Mouse (Mus musculus) hindbrain, embryonic 16.5 days (tissue): Measurements from ENCODE around the gene Zfp704. TPM values are rescaled to one million over a fixed set of nuclear protein-coding genes. Genes with fewer than 3 reads are reported as not detected.

Experiments used
- ATAC-seq: fragments of 200-750 bp; cut with Nextera tagmentation; 2 replicates; pipeline ENCODE4 v1.8.0; 2017; ENCODE audit warnings: moderate TSS enrichment, moderate library complexity
- H3K27ac ChIP-seq: fragments of 300-500 bp; sonication (generic); 2 replicates; pipeline ENCODE4 v1.5.1; 2014; ENCODE audit warnings: low read depth, mild to moderate bottlenecking, control low read depth, low read length, moderate library complexity
- H3K27me3 ChIP-seq: fragments of 300-500 bp; sonication (generic); replicated peaks from 2 replicates; pipeline ENCODE4 v1.6.1; 2014; ENCODE audit warnings: low read length; ENCODE audit not compliant: control insufficient read depth, insufficient read depth
- H3K36me3 ChIP-seq: fragments of 300-500 bp; sonication (generic); 2 replicates; pipeline ENCODE4 v1.6.1; 2014; ENCODE audit warnings: mild to moderate bottlenecking, low read length, moderate library complexity, mixed read lengths; ENCODE audit not compliant: control insufficient read depth, insufficient read depth
- H3K4me1 ChIP-seq: fragments of 300-500 bp; sonication (generic); 2 replicates; pipeline ENCODE4 v1.6.1; 2014; ENCODE audit warnings: low read depth, low read length; ENCODE audit not compliant: control insufficient read depth, insufficient read depth
- H3K4me2 ChIP-seq: fragments of 300-500 bp; sonication (generic); 2 replicates; pipeline ENCODE4 v1.6.1; 2014; ENCODE audit warnings: mild to moderate bottlenecking, low read length, control low read depth, moderate library complexity
- H3K4me3 ChIP-seq: fragments of 300-500 bp; sonication (generic); 2 replicates; pipeline ENCODE4 v1.5.1; 2014; ENCODE audit warnings: mild to moderate bottlenecking, low read length, control low read depth, moderate library complexity
- H3K9ac ChIP-seq: fragments of 300-500 bp; sonication (generic); 2 replicates; pipeline ENCODE4 v1.6.1; 2014; ENCODE audit warnings: low read depth, mild to moderate bottlenecking, control low read depth, low read length, moderate library complexity
- H3K9me3 ChIP-seq: fragments of 300-500 bp; sonication (generic); 2 replicates; pipeline ENCODE4 v1.6.1; 2014; ENCODE audit warnings: mild to moderate bottlenecking, low read length, moderate library complexity; ENCODE audit not compliant: control insufficient read depth
- WGBS: fragments of 180-500 bp; shearing (Covaris S2); extraction: QIAGEN DNeasy Blood & Tissue Kit; methylation state at CpG from one replicate; pipeline ENCODE4 v1.1.7; 2014; 5-methylcytosine and 5-hydroxymethylcytosine counted together
- polyA plus RNA-seq: library from polyadenylated mRNA; unstranded; fragments of >200 nt; fragmentation: Nextera tagmentation; extraction: Ambion mirVana; gene quantifications from 2 replicates; pipeline ENCODE4 v1.2.1, GENCODE M21; 2015

Gene Zfp704
- polyA plus RNA-seq = 12.5 and 13.3 TPM in 2 replicates

GRCm38 (mm10) chr3:9609581-9610341, at the start of gene Zfp704:
Gene Zfp704, minus strand, starts transcription at chr3:9610085.
- under 1% methylated on average over 56 of the region's 97 CpGs for WGBS
- no peaks in the 10 kb centered on the region for H3K9me3 ChIP-seq
- peak; percentile 94 for ATAC-seq

GRCm38 (mm10) chr3:9633036-9634005, 23.4 kb upstream of the Zfp704 start:
- Histone ChIP-seq H3K27me3 (no peaks in the 10 kb centered on the region), H3K4me2 (no peak overlapping the region), H3K27ac (no peak overlapping the region), H3K9me3 (no peaks in the 10 kb centered on the region), H3K9ac (no peak overlapping the region), H3K4me1 (peaks cover 8% of the 10 kb centered on the region), H3K36me3 (no peaks in the 10 kb centered on the region), H3K4me3 (no peak overlapping the region)
- ATAC-seq = no peak
- whole genome bisulfite sequencing = 81% methylated on average over 10 of the region's 10 CpGs

More at GRCm38 (mm10) chr3:9609581-9610341, at the start of gene Zfp704:
- Histone ChIP-seq H3K27ac (peak within 1 kb of the TSS; percentile 97), H3K27me3 (no peaks in the 10 kb centered on the region), H3K4me1 (peaks cover 24% of the 10 kb centered on the region), H3K9ac (peak within 1 kb of the TSS; percentile 94), H3K36me3 (no peaks in the 10 kb centered on the region), H3K4me3 (peak within 1 kb of the TSS; percentile 84), H3K4me2 (peak within 1 kb of the TSS; percentile 80)

- peak; percentile 90 for ATAC-seq
Observed at GRCm38 (mm10) chr3:9629951-9630350, 20.1 kb upstream of the Zfp704 start.

GRCm38 (mm10) chr3:9628041-9628440, 18.2 kb upstream of the Zfp704 start:
- 63% methylated on average over 4 of the region's 4 CpGs for WGBS
- Histone ChIP-seq H3K9me3 (no peaks in the 10 kb centered on the region), H3K4me1 (peaks cover 8% of the 10 kb centered on the region), H3K9ac (no peak overlapping the region), H3K27ac (no peak overlapping the region), H3K4me2 (no peak overlapping the region), H3K27me3 (no peaks in the 10 kb centered on the region), H3K36me3 (no peaks in the 10 kb centered on the region), H3K4me3 (no peak overlapping the region)
- ATAC-seq = no peak

More at GRCm38 (mm10) chr3:9629951-9630350, 20.1 kb upstream of the Zfp704 start:
- H3K36me3 ChIP-seq = no peaks in the 10 kb centered on the region
- peaks cover 8% of the 10 kb centered on the region for H3K4me1 ChIP-seq
- H3K9ac ChIP-seq = peak overlapping the region; percentile 33
- 11% methylated on average over 17 of the region's 17 CpGs for WGBS
- peak overlapping the region; percentile 21 for H3K4me3 ChIP-seq
- H3K9me3 ChIP-seq = no peaks in the 10 kb centered on the region
- H3K4me2 ChIP-seq = peak overlapping the region; percentile 48
- no peak overlapping the region for H3K27ac ChIP-seq
- H3K27me3 ChIP-seq = no peaks in the 10 kb centered on the region

DNA sequence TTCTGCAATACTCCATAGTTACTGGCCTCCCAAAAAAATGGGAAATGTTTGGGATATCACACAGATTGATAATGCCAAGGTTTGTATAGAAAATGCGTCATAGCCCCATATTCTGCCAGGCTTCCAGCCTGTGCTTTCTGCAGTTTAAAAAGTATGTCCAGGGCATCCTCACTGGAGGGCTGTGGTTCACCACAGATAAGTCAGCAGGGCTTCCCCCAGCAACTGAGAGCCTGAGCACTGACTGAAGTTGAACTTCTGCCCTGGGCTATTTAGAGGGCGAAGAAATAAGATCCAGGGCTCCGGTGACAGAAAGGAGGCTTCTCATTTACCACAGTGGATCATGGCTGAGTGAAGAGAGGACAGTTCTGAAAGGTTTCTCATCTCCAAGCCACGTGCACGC, 16.3 kb upstream of the Zfp704 start:
- no peak overlapping the region for H3K4me2 ChIP-seq
- WGBS = 78% methylated on average over 5 of the region's 5 CpGs
- ATAC-seq = no peak
- H3K36me3 ChIP-seq = no peaks in the 10 kb centered on the region
- peaks cover 8% of the 10 kb centered on the region for H3K4me1 ChIP-seq
- no peaks in the 10 kb centered on the region for H3K9me3 ChIP-seq
- no peak overlapping the region for H3K27ac ChIP-seq
- no peak overlapping the region for H3K9ac ChIP-seq
- no peaks in the 10 kb centered on the region for H3K27me3 ChIP-seq
- no peak overlapping the region for H3K4me3 ChIP-seq

DNA sequence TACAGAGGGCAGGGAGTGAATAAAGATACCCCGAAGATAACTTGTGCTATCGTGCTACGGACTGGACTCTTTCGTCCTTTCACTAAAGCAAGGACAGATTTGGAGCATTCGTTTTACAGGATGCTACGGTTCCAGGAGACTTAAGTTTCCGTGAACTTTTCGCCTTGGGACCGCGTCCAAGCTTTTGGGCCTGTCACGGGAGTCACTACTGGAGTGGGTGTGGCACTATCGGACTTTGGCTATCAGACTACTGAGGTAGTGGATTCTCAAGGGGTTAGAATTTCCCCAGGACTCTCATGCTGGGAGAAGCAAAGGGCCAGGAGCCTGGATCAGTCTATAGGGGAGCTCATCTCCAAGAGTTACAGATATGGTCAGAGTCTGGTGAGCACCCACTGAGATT, 10.7 kb upstream of the Zfp704 start:
- Histone ChIP-seq H3K27ac (no peak overlapping the region), H3K9me3 (no peaks in the 10 kb centered on the region), H3K4me3 (no peak overlapping the region), H3K9ac (no peak overlapping the region), H3K27me3 (no peaks in the 10 kb centered on the region), H3K4me1 (no peaks in the 10 kb centered on the region), H3K36me3 (no peaks in the 10 kb centered on the region), H3K4me2 (no peak overlapping the region)
- no peak for ATAC-seq
- 91% methylated on average over 12 of the region's 12 CpGs for WGBS

- WGBS = 84% methylated on average over 6 of the region's 6 CpGs
- no peaks in the 10 kb centered on the region for H3K9me3 ChIP-seq
- no peaks in the 10 kb centered on the region for H3K36me3 ChIP-seq
- H3K27me3 ChIP-seq = no peaks in the 10 kb centered on the region
- H3K9ac ChIP-seq = no peak overlapping the region
- no peak overlapping the region for H3K27ac ChIP-seq
- no peak overlapping the region for H3K4me3 ChIP-seq
- H3K4me2 ChIP-seq = no peak overlapping the region
- H3K4me1 ChIP-seq = no peaks in the 10 kb centered on the region
- ATAC-seq = no peak
Observed at GRCm38 (mm10) chr3:9619562-9620275, 9.8 kb upstream of the Zfp704 start.

GRCm38 (mm10) chr3:9617101-9617500, 7.2 kb upstream of the Zfp704 start:
- no peak overlapping the region for H3K4me3 ChIP-seq
- WGBS = 84% methylated on average over 9 of the region's 9 CpGs
- no peak overlapping the region for H3K4me2 ChIP-seq
- H3K27ac ChIP-seq = no peak overlapping the region
- no peak overlapping the region for H3K9ac ChIP-seq
- H3K27me3 ChIP-seq = no peaks in the 10 kb centered on the region
- H3K9me3 ChIP-seq = no peaks in the 10 kb centered on the region
- no peak for ATAC-seq
- H3K36me3 ChIP-seq = no peaks in the 10 kb centered on the region
- no peaks in the 10 kb centered on the region for H3K4me1 ChIP-seq
